Mouse (Mus musculus) gastrocnemius, adult 18-20 months (tissue): ENCODE data around the gene Gm9817. TPM values are rescaled to one million over a fixed set of nuclear protein-coding genes. Genes with fewer than 3 reads are reported as not detected.
"Not testable (repeated sequence)": the region's sequence is repeated elsewhere in the genome, so short reads cannot be mapped to it uniquely, and the experiment has no call there.

ENCODE experiments used
- DNase-seq: peaks from one replicate; pipeline ENCODE4 v3.0.0; 2021; ENCODE audit warnings: low spot score
- long read RNA-seq, 2 experiments: library from polyadenylated mRNA; stranded (forward); transcript quantifications; one replicate each; pipeline ENCODE4 v2.0.0; 2021
- total RNA-seq, 2 experiments: library from RNA; stranded (reverse); gene quantifications; 2 replicates each; pipeline ENCODE4 v1.2.3; 2021

Gene Gm9817
- under 1 TPM in 1 of 2 experiments, not detected in 1; 0.12 TPM for total RNA-seq
- long read RNA-seq, experiment 1, result 0 reads
- long read RNA-seq, experiment 2, result 0 reads

- not testable (repeated sequence) for DNase-seq
Observed at GRCm38 (mm10) chr13:45078392-45078791, at the start of gene Gm9817. Gene Gm9817 (plus strand): TSS chr13:45078692.

DNA sequence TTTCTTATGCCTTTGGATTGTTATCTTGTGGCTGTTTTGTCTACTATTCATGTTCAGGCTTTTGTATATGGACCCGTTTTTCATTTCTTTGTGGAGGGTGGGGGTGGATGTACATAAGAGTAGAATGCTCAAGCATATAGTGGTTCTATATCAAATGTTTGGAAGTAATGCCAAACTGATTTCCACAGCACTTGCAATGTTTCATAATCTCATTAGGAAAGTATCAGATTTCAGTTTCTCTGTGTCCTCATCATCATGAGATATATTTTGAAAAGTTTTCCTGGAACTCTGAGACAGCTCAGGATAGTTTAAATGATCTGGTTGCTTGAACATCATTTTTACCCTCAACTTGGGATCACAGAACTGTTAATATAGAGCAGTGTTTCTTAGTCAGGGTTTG is 48.7 kb upstream of the Gm9817 start:
- DNase-seq, result no peak

DNA sequence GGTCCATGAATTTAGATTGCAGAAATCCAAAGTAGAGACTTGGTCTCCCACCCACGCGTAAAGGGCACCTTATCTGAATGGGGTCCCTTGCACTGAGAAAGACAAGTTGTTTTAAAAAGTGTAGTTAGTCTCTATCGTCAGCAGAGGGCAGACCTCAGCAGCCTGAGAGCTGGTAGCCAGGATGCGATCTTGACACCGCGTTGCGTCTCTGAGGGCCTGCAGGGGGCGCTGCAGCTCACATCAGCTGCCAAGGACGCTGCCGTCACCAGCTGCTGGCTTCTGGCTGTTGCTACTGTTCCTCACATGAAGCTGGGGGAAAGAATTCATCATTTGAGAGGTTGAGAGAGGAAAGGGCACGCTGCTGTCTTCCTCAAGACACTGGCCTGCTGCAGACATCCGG is 47.7 kb upstream of the Gm9817 start:
- peak; percentile 91 for DNase-seq

DNA sequence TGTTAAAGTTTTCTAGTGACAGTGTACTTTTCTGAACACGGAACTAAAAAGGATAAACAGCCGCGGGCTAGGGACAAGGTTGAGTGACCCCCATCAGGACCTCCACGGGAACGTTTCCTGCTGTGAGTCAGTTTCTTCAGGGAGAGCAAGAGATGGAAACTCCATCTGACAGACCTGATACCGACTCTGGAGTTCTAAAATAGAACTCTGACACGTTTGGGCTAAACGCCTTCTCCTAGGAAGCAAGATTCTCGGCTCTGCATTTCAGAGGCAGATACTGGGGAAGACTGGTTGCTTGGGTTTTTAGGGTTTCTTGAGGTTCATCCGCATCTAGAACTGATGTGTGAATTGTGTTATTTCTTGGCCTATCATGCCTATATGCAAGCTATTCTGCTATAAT is 47.2 kb upstream of the Gm9817 start:
- peak; percentile 24 for DNase-seq

DNA sequence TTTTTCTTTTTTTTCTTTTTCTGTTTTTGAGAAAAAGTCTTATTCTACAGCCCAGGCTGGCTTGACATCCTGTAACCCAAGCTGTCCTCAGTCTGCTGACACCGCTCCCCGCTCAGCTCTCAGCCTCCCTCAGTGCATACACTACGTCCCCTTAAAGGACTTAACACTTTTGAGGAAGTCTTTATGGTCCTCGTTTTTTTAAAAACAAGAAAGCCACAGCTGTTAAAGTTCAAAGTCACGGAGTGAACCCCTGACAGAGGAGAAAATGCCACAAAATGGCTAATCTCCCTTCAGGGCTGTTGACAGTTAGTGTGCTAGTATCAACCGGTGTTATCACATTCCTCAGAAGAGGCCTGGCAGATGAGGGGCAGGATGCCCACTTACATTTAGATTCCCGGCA is 46.7 kb upstream of the Gm9817 start:
- no peak for DNase-seq

GRCm38 (mm10) chr13:45032484-45032883 is 46.0 kb upstream of the Gm9817 start:
- no peak for DNase-seq

DNA sequence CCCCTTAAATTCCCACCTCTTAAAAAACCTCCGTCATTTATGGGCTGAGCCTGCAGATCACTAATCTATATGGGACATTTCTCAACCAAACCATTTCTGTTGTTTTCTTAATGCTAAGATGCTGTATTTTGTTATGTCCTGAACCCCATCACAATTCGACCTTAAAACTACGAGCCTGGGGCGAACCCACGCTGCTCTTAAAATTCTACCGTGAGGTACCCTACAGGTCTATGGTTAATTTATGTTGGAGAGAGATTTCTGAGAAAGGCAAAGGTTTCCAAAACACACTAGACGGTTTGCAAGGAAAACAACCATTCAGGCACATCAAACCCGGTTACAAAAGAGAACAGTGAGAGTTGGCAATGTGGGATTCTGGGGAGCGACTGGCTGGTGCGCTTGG is 45.1 kb upstream of the Gm9817 start:
- no peak for DNase-seq

DNA sequence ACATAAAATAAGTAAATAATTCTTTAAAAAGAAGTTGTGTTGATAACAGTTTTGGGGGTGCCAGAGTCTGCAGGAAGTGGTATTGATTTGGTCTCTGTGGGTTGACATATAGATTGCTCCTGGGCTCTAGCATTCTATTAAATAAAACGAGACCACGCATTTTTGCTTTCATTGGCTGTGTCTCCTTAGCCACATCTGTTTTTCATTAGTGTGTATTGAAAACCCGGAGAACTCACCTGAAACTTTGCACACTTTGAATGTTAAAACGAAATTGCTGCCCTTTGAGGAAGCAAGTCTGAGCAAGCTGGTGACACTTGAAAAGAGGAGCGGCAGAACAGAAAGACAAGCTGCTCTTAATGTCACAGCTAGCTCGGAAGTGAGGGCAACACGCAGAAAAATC is 43.7 kb upstream of the Gm9817 start:
- DNase-seq, result no peak

- DNase-seq, result peak; percentile 42
Observed at GRCm38 (mm10) chr13:45036417-45036816, 42.1 kb upstream of the Gm9817 start.

GRCm38 (mm10) chr13:45040195-45040594 is 38.3 kb upstream of the Gm9817 start:
- no peak for DNase-seq

DNA sequence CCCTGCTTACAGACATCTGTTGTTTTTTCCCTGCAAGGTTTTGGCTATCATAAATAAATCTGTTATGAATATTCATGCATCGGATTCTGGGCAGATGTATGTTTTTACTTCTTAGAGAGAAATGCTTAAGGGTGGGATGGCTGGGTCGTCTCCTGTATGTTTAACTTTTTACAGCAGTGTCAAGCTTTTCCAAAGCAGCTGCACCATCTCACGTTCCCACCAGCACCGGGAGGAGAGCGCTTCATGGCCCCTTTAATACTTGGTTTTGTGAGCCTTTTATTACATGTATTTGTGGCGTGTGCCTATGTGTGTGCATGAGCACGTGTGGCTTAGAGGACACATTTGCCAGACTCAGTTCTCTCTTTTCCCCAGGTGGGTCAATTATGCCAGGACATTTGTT is 37.8 kb upstream of the Gm9817 start:
- DNase-seq, result no peak

- no peak for DNase-seq
Observed at GRCm38 (mm10) chr13:45043466-45043865, 35.0 kb upstream of the Gm9817 start.

DNA sequence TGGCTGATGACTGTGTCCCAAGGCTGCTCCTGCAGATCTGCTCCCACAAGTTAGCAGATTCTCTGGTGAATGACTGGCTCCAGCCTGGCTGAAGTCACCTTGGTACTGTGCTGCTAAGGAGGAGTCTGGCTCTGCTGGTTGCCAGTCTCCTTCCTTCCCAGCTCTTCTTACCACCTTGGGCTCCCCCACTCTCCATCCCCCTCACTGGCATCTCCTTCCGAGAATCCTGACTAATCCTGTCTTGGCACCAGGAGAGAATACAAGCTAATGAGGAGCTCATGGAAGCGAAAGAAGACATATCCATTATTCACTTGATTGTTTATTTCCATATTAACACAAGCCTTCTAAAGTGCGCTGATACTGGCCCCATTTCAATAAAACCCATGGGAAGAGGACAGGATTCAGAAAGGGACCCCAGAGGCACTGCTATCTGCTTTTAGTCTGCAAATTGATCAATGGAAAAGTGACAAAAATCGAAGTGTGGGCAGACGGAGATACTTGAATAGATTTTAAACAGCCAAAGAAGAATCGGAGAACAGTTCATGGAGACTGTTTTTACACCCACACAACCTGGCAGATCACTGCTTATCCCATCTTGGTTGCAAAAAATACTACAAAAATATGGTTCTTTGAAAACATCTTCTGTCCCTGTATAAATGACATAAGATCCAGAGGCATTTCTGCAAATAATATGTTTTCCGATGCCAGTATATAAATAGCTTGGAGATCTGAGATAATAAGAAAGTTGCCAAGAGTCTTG is 29.1 kb upstream of the Gm9817 start:
- DNase-seq, result no peak

DNA sequence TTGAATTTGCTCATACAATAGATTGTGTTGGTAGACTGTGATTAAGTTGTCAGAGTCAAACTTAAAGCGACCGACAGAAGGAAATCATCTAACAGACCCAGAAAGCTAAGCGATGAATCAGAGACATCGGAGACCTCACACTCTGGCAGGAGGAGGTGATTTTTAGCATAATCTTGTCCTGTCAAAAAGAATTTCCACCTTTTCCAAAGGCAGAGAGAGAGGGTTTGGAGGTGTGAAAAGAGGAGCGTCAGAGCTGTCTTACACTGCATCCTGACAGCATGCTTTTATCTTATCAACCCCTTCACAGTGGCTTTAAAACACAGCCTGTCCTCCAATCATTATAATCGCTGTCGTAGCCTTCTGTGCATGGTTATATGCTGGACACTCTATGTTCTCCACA is 25.7 kb upstream of the Gm9817 start:
- no peak for DNase-seq

DNA sequence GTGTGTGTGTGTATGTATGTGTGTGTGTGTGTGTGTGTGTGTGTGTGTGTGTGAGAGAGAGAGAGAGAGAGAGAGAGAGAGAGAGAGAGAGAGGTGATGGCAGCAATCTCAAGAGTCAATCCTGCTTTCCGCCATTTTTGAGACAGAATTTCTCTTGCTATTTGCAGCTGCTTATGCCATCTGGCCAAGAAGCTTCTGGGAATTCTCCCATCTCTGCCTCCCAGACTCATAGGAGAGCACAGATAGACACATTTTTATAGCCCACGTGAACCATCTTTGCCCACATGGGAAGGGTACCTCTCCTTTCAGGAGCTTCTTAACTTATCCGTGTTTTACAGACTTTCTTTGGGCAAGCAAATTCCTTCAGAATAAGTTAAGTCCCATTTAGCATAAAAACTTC is 24.6 kb upstream of the Gm9817 start:
- no peak for DNase-seq

DNA sequence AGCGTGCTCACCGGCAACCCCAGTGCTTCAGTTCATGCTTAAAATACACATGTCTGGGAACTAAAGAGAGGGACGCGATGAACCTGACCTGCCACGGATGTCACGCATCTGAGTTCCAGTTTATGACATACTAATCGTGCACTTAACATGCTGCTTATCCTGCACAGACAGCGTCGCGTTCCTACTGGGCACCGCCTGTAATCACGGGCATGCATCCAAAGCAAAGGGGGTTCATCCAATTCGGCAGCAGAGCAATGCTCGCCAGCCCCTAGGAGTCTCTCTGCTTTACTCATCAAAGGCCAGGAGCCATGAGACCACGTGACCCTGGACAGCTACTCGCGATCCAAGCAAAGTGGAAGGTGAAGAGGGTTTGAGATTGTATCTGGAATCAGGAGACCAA is 19.3 kb upstream of the Gm9817 start:
- no peak for DNase-seq

- DNase-seq, result no peak
Observed at GRCm38 (mm10) chr13:45063146-45063545, 15.3 kb upstream of the Gm9817 start.

DNA sequence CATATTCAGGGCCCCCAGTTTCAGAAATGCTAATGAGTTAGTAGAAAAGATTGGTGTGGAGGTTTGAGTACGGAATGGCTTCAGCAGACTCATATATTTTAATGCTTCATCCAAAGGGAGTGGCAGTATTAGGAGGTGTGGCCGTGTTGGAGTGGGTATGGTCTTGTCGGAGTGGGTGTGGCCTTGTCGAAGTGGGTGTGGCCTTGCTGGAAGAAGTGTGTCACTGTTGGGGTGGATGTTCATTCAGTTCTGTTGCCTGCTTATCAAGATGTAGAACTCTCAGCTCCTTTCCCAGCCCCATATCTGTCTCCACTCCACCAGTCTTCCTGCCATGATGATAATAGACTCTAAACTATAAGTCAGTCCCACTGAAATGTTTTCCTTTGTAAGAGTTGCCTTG is 13.5 kb upstream of the Gm9817 start:
- no peak for DNase-seq

DNA sequence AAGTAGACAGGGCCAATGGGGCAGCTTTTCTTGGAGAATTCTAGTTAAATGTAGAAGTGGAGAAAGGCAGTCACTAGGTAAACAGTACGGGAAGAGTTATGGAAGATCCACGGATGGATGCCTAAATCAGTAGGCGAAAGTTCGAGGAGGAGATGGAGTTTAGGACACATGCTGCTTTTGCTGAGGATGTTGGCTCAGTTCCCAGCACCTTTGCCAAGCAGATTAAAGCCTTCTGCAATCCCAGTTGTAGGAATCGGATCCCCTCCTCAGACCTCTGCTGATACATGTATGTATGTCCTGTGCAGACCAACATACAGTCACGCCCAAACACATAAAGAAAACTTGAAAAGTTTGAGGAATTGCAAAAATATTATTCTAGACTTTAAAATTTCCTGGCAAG is 8.1 kb upstream of the Gm9817 start:
- DNase-seq, result no peak

GRCm38 (mm10) chr13:45075012-45075411 is 3.5 kb upstream of the Gm9817 start:
- DNase-seq, result no peak

DNA sequence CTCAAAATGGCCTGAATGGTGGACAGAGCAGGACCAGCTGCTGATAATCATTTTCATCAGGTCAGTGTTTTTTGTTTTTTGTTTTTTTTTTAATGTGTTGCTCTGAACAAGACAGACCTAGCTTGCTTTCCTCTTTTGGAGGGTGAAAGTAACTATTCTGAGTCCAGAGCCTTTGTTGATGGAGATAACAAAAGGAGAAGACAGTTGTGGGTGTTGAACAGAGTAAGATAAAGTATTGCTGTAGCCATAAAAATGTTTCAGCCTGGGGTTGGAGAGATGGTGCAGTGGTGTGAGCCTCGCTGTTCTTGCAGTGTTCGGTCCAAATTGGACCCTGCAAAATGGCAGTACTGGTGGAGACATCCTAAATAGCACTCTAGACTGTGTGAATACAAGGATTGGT is 2.8 kb upstream of the Gm9817 start:
- DNase-seq, result no peak

DNA sequence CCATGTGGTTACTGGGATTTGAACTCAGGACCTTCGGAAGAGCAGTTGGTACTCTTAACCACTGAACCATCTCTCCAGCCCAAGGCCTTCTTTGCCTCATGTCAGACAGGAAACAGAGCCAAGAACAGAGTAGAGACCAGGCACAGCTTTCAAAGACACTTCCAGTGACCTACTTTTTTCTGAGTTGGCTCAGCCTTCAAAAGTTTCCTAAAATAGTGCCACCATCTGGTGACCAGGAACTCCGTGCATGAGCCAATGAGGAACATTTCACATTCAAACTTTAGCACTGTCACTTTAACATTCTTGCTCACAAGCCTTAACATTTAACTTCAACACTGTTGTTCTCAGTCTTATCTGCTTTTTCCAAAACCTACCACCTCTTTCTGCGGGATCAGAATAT is 2.3 kb downstream of the Gm9817 start:
- DNase-seq, result no peak

DNA sequence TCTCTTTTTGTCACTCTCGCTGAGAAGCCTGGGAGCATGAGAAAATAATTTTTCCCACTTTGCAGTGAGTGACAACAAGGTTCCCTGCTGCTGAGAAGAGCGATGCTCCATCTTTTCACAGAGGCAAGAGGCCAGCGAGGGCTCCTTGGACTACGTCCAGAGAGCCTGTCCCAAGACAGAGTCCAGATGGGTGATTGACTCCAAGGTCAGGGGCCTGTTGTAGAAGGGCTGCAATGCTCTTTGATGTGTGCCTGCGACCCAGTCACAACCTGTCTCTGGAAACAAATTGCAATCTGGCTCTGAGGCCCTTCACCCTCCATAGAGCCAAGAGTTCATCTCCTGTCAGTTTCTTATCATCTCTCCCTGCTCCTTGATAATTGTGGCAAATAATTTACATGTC is 5.2 kb downstream of the Gm9817 start:
- no peak for DNase-seq

GRCm38 (mm10) chr13:45088796-45089221 is 10.3 kb downstream of the Gm9817 start:
- no peak for DNase-seq
